Mouse (Mus musculus) lung, postnatal 4 days (tissue): ENCODE data around the gene Ly6c2.
"Not testable (repeated sequence)": the region's sequence is repeated elsewhere in the genome, so short reads cannot be mapped to it uniquely, and the experiment has no call there.

ENCODE experiments used
- DNase-seq, 2 experiments: peaks; one replicate each; pipeline ENCODE4 v3.0.0; 2021

The Ly6c2 gene

GRCm38 (mm10) chr15:75111861-75112630 lies at the start of gene Ly6c2:
Gene Ly6c2, minus strand, starts transcription at chr15:75111970.
- not testable (repeated sequence) for DNase-seq

GRCm38 (mm10) chr15:75157646-75158045 lies 45.9 kb upstream of the Ly6c2 start:
- DNase-seq: no peak

GRCm38 (mm10) chr15:75154940-75155339 lies 43.2 kb upstream of the Ly6c2 start, which contains the start of gene Ly6g:
Gene Ly6g, plus strand, starts transcription at chr15:75155240.
- no peak for DNase-seq

- no peak for DNase-seq
These were observed 41.3 kb upstream of the Ly6c2 start for GRCm38 (mm10) chr15:75153087-75153486.

- DNase-seq: peak in 1 of 2 experiments; percentile 12
These were observed 32.0 kb upstream of the Ly6c2 start for GRCm38 (mm10) chr15:75143735-75144134.

- DNase-seq: peak in 1 of 2 experiments; percentile 47
These were observed 30.1 kb upstream of the Ly6c2 start for GRCm38 (mm10) chr15:75141812-75142360.

- peak in 1 of 2 experiments; percentile 7 for DNase-seq
These were observed 26.0 kb upstream of the Ly6c2 start for GRCm38 (mm10) chr15:75137739-75138138.

- not testable (repeated sequence) for DNase-seq
These were observed 23.5 kb upstream of the Ly6c2 start for GRCm38 (mm10) chr15:75135090-75135783.

GRCm38 (mm10) chr15:75132346-75132745 lies 20.6 kb upstream of the Ly6c2 start:
- DNase-seq: not testable (repeated sequence)

GRCm38 (mm10) chr15:75120066-75120465 lies 8.3 kb upstream of the Ly6c2 start:
- peak in 1 of 2 experiments; percentile 48 for DNase-seq

- DNase-seq: peak; percentile 30 to 71
These were observed 7.0 kb upstream of the Ly6c2 start for GRCm38 (mm10) chr15:75118742-75119141.

- not testable (repeated sequence) for DNase-seq
These were observed 5.7 kb upstream of the Ly6c2 start for GRCm38 (mm10) chr15:75117481-75117880.

- DNase-seq: no peak
These were observed 4.8 kb upstream of the Ly6c2 start for GRCm38 (mm10) chr15:75116525-75116924.

GRCm38 (mm10) chr15:75110424-75110823 lies 1.3 kb downstream of the Ly6c2 start:
- DNase-seq: not testable (repeated sequence)

GRCm38 (mm10) chr15:75099261-75099660 lies 12.5 kb downstream of the Ly6c2 start:
- DNase-seq: no peak

GRCm38 (mm10) chr15:75088041-75088440 lies 23.7 kb downstream of the Ly6c2 start:
- peak in 1 of 2 experiments; percentile 27 for DNase-seq

- no peak for DNase-seq
These were observed 41.8 kb downstream of the Ly6c2 start for GRCm38 (mm10) chr15:75069965-75070364.

GRCm38 (mm10) chr15:75062030-75062574 lies 49.7 kb downstream of the Ly6c2 start:
- peak; percentile 55 to 81 for DNase-seq

- DNase-seq: peak in 1 of 2 experiments; percentile 71
These were observed 51.3 kb downstream of the Ly6c2 start for GRCm38 (mm10) chr15:75060505-75060904.
